Mouse (Mus musculus) limb, embryonic 15.5 days (tissue): ENCODE data around the gene Tbc1d2b. TPM values are rescaled to one million over a fixed set of nuclear protein-coding genes. Genes with fewer than 3 reads are reported as not detected.

Source experiments
- ATAC-seq: fragments of 200-750 bp; cut with Nextera tagmentation; 2 replicates; pipeline ENCODE4 v1.8.0; 2017; ENCODE audit warnings: low read depth, moderate TSS enrichment; ENCODE audit not compliant: insufficient number of reproducible peaks, low FRiP score, low TSS enrichment
- H3K27ac ChIP-seq: fragments of 300-500 bp; sonication (generic); 2 replicates; pipeline ENCODE4 v1.5.1; 2015; ENCODE audit warnings: moderate library complexity, mild to moderate bottlenecking, inconsistent platforms
- H3K27me3 ChIP-seq: fragments of 300-500 bp; sonication (generic); 2 replicates; pipeline ENCODE4 v1.6.1; 2015; ENCODE audit warnings: inconsistent platforms
- H3K36me3 ChIP-seq: fragments of 300-500 bp; sonication (generic); 2 replicates; pipeline ENCODE4 v1.6.1; 2015; ENCODE audit warnings: inconsistent platforms
- H3K4me1 ChIP-seq: fragments of 300-500 bp; sonication (generic); 2 replicates; pipeline ENCODE4 v1.6.1; 2015; ENCODE audit warnings: inconsistent platforms
- H3K4me2 ChIP-seq: fragments of 300-500 bp; sonication (generic); 2 replicates; pipeline ENCODE4 v1.6.1; 2015; ENCODE audit warnings: mild to moderate bottlenecking, inconsistent platforms
- H3K4me3 ChIP-seq: fragments of 300-500 bp; sonication (generic); 2 replicates; pipeline ENCODE4 v1.5.1; 2015; ENCODE audit warnings: mild to moderate bottlenecking, inconsistent platforms
- H3K9ac ChIP-seq: fragments of 300-500 bp; sonication (generic); 2 replicates; pipeline ENCODE4 v1.6.1; 2015; ENCODE audit warnings: inconsistent platforms
- H3K9me3 ChIP-seq: fragments of 300-500 bp; sonication (generic); 2 replicates; pipeline ENCODE4 v1.6.1; 2016; ENCODE audit warnings: inconsistent platforms
- WGBS: fragments of 180-500 bp; shearing (Covaris S2); methylation state at CpG from one replicate; pipeline ENCODE4 v1.1.7; 2015; 5-methylcytosine and 5-hydroxymethylcytosine counted together
- polyA plus RNA-seq: library from polyadenylated mRNA; unstranded; fragments of >200 nt; fragmentation: Nextera tagmentation; extraction: Ambion mirVana; gene quantifications from 2 replicates; pipeline ENCODE4 v1.2.1, GENCODE M21; 2015

The Tbc1d2b gene
- polyA plus RNA-seq, 1 experiment from 2014 or later: 16.3 TPM

DNA sequence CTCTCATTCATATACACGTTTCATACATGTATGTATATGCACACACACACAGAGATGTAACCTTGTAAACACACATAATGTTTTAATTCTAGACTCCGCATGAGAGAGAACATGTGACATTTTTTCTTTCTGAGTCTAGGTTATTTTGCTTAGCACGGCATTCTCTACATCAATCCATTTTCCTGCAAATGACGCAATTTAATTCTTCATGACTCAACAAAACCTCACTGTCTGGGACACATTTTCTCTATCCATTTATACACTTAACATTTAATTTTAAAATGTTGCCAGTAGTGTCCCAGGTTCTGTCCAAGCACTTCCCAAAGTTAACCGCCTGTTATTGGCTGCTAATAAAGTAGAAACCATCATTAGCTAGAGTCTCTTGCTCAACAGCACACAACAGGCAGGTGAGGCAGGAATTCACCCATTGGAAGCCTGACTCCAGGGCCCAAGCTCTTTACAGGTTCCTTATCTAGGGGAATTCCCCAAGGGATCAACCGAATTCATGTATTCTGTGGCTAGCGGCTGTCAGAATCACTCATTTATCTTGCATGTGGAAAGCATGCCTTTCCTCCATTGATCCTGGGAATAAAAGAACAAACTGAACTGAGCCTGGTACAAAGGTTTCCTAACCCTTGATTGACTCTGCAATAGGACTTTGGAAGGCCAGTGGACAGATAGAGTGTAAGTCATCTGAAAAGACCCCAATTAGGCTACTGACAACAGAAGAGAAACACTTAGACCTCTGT, 7.8 kb downstream of the Tbc1d2b start:
- Histone ChIP-seq H3K9ac (no peak overlapping the region), H3K27me3 (no peaks in the 10 kb centered on the region), H3K4me3 (no peak overlapping the region), H3K4me1 (peaks cover 27% of the 10 kb centered on the region), H3K4me2 (no peak overlapping the region), H3K27ac (no peak overlapping the region), H3K9me3 (no peaks in the 10 kb centered on the region), H3K36me3 (no peaks in the 10 kb centered on the region)
- no peak for ATAC-seq
- WGBS: 84% methylated on average over 7 of the region's 7 CpGs

- H3K4me1 ChIP-seq: peaks cover 21% of the 10 kb centered on the region
- H3K36me3 ChIP-seq: no peaks in the 10 kb centered on the region
- no peak overlapping the region for H3K27ac ChIP-seq
- ATAC-seq: no peak
- no peaks in the 10 kb centered on the region for H3K9me3 ChIP-seq
- no peak overlapping the region for H3K4me2 ChIP-seq
- no peak overlapping the region for H3K9ac ChIP-seq
- no peak overlapping the region for H3K4me3 ChIP-seq
- no peaks in the 10 kb centered on the region for H3K27me3 ChIP-seq
- WGBS: 65% methylated on average over 3 of the region's 3 CpGs
Measured at GRCm38 (mm10) chr9:90262063-90262462, 8.5 kb downstream of the Tbc1d2b start.

DNA sequence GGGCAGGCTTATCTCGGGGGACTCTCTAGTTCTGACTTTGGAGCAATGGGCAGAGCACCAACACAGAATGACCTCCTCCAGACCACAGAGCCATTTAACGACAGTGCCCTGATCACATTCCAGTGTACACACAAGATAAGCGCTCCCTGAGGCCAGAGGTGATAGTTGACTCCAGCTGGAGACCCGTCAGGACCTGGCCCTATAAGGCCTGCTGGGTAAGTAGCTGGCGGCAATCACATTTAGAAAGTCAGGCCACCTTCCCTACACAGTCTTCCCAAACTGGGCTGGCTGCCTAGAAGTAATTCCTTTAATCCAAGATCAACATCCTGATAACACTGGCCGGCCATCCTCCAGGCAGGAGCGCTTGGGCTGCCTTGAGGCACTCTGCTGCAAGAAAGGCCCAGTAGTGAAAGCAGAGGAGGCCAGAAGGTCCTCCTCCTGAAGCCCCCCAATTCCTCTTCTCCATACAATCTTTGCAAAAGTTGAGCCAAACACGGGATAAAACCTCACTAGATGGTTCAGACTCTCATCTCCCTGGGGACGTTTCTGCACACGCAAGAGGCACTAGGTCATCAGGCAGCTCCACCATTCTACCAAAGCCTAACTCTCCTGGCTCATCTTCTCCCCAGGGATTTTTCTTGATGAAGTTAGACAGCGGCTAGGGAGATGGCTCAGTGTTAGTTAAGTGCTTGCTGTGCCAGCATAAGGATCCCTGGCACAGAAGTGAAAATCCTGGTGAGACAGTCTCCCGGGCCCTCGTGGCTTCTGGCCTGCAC, 9.8 kb downstream of the Tbc1d2b start:
- H3K27me3 ChIP-seq: no peaks in the 10 kb centered on the region
- no peak for ATAC-seq
- H3K4me3 ChIP-seq: no peak overlapping the region
- no peak overlapping the region for H3K4me2 ChIP-seq
- no peak overlapping the region for H3K27ac ChIP-seq
- H3K36me3 ChIP-seq: no peaks in the 10 kb centered on the region
- peaks cover 23% of the 10 kb centered on the region for H3K4me1 ChIP-seq
- no peaks in the 10 kb centered on the region for H3K9me3 ChIP-seq
- H3K9ac ChIP-seq: no peak overlapping the region
- 49% methylated on average over 13 of the region's 13 CpGs for WGBS

- Histone ChIP-seq H3K4me1 (peaks cover 23% of the 10 kb centered on the region), H3K9ac (no peak overlapping the region), H3K4me2 (no peak overlapping the region), H3K4me3 (no peak overlapping the region), H3K9me3 (no peaks in the 10 kb centered on the region), H3K36me3 (no peaks in the 10 kb centered on the region), H3K27me3 (no peaks in the 10 kb centered on the region), H3K27ac (no peak overlapping the region)
- 73% methylated on average over 6 of the region's 6 CpGs for WGBS
- no peak for ATAC-seq
Measured at GRCm38 (mm10) chr9:90260079-90260478, 10.5 kb downstream of the Tbc1d2b start.

DNA sequence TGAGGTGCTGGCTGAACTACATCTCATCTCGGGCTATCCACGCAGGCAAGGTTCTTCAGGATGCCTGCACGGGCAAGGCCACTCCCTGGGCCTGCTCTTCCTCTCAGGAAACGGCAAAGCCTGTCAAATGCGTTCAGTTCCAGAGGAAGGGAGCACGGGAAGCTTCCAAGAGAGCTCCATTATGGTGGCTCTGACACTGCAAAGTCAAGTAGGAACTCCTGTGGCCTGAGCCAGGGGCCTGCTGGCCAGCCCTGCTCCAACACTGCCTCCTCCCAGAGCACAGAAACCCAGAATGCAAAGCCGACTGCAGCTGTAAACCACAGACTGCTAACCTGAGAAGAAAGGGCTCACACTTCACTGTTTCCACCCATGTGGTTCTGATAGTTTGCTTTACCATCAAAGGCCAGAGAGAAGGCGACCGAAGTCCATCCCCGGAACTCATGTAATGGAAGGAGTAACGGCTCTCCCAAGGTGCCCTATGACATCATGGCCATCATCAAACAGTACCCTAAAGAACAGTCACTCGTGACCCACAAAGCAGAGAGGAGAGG, 11.1 kb downstream of the Tbc1d2b start:
- no peaks in the 10 kb centered on the region for H3K9me3 ChIP-seq
- WGBS: 71% methylated on average over 12 of the region's 12 CpGs

GRCm38 (mm10) chr9:90257754-90258531, 12.7 kb downstream of the Tbc1d2b start:
- Histone ChIP-seq H3K9me3 (no peaks in the 10 kb centered on the region), H3K9ac (no peak overlapping the region), H3K36me3 (no peaks in the 10 kb centered on the region), H3K27me3 (no peaks in the 10 kb centered on the region), H3K4me3 (no peak overlapping the region), H3K4me1 (peaks cover 23% of the 10 kb centered on the region), H3K27ac (no peak overlapping the region), H3K4me2 (no peak overlapping the region)
- 82% methylated on average over 13 of the region's 13 CpGs for WGBS
- ATAC-seq: no peak

More for the DNA sequence above, 11.1 kb downstream of the Tbc1d2b start:
- no peaks in the 10 kb centered on the region for H3K36me3 ChIP-seq
- H3K27me3 ChIP-seq: no peaks in the 10 kb centered on the region
- no peak overlapping the region for H3K27ac ChIP-seq
- H3K9ac ChIP-seq: no peak overlapping the region
- no peak for ATAC-seq
- no peak overlapping the region for H3K4me2 ChIP-seq
- H3K4me1 ChIP-seq: peaks cover 23% of the 10 kb centered on the region
- no peak overlapping the region for H3K4me3 ChIP-seq

GRCm38 (mm10) chr9:90257220-90257619, 13.4 kb downstream of the Tbc1d2b start:
- Histone ChIP-seq H3K4me1 (peaks cover 23% of the 10 kb centered on the region), H3K36me3 (no peaks in the 10 kb centered on the region), H3K4me2 (no peak overlapping the region), H3K9me3 (no peaks in the 10 kb centered on the region), H3K4me3 (no peak overlapping the region), H3K27ac (no peak overlapping the region), H3K27me3 (no peaks in the 10 kb centered on the region), H3K9ac (no peak overlapping the region)
- WGBS: 79% methylated on average over 7 of the region's 7 CpGs
- no peak for ATAC-seq

DNA sequence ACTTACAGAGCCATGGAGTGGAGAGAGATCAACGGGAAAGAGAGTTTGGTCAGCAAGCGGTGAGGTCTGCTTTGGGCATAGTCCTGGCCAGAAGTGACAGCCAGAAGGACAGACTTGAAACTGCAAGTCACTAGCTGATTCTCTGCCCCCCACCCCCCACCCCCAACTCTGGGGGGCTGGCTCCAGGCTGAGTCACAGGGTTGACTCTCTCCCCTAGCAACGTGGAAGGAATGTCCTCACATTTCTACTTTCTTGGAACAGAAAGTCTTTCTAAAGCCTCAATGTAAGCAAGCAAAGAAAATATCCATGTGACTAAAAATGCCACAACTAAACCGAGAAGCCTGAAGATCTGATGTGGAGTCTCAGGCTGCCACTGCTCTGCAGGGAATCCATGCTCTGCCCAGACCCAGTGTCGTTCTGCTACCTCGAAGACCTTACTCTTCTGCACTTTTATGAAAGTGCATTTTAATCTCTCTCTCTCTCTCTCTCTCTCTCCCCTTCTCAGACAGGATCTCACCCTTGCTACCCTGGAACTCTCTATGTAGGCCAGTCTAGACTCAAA, 14.7 kb downstream of the Tbc1d2b start:
- Histone ChIP-seq H3K36me3 (no peaks in the 10 kb centered on the region), H3K4me2 (no peak overlapping the region), H3K27ac (no peak overlapping the region), H3K4me3 (no peak overlapping the region), H3K9me3 (no peaks in the 10 kb centered on the region), H3K27me3 (no peaks in the 10 kb centered on the region), H3K4me1 (peaks cover 17% of the 10 kb centered on the region), H3K9ac (no peak overlapping the region)
- ATAC-seq: no peak
- 49% methylated on average over 6 of the region's 6 CpGs for WGBS

GRCm38 (mm10) chr9:90253181-90253580, 17.4 kb downstream of the Tbc1d2b start:
- Histone ChIP-seq H3K27ac (no peak overlapping the region), H3K9ac (no peak overlapping the region), H3K4me3 (no peak overlapping the region), H3K27me3 (no peaks in the 10 kb centered on the region), H3K4me1 (0 out of 2 replicates have a peak, but pooled peaks cover 2% of the 10 kb centered on the region), H3K36me3 (peaks cover 10% of the 10 kb centered on the region; the same call in 1 of the 2 replicates), H3K4me2 (no peak overlapping the region), H3K9me3 (no peaks in the 10 kb centered on the region)
- 89% methylated on average over 2 of the region's 2 CpGs for WGBS
- no peak for ATAC-seq

DNA sequence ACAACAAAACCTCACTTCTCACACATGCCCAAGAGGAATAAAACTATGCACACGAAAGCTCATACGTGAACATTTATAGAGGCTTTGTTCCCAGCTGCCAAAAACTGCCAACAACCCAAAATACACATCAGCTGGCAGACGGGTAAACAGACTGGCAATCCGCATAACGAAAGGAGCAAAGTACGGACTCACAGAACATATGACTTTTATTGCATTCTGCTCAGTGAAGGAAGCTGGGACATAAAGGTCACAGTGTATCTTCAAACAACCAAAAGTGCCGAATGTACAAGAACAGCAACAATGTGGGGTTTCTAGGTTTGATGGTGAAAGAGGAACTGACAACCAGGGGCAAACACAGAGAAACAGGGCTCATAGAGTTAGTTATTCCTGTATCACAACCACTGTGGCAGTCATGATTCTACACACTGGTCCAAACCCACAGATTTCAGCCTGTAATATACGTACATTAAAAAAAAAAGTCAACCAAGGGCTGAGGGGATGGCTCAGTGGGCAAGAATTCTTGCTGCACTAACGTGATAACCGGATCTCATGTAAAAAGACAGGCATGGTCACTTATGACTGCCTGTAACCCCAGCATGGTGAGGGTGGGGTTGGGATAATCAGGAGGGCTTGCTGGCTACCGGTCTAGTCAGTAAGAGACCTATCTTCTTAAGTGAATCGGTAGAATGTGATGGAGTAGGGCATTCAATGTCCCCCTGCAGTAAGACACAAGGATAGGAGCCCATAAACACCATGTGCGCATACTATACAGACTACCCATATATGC, 19.4 kb downstream of the Tbc1d2b start:
- H3K36me3 ChIP-seq: peaks cover 23% of the 10 kb centered on the region; the same call in 1 of the 2 replicates
- no peak overlapping the region for H3K9ac ChIP-seq
- H3K9me3 ChIP-seq: no peaks in the 10 kb centered on the region
- 79% methylated on average over 13 of the region's 13 CpGs for WGBS
- no peak for ATAC-seq
- H3K4me3 ChIP-seq: no peak overlapping the region
- no peaks in the 10 kb centered on the region for H3K4me1 ChIP-seq
- H3K27ac ChIP-seq: no peak overlapping the region
- no peak overlapping the region for H3K4me2 ChIP-seq
- H3K27me3 ChIP-seq: no peaks in the 10 kb centered on the region
